Mouse (Mus musculus): Measurements from ENCODE around the gene Pax3. TPM values are rescaled to one million over a fixed set of nuclear protein-coding genes. Genes with fewer than 3 reads are reported as not detected.

Pax3 gene
- not detected for total RNA-seq (2023)

GRCm38 (mm10) chr1:78196751-78197311 lies at the start of gene Pax3:
Gene Pax3 (minus strand): TSS chr1:78197134.

Other genes with a start within 250 kb of the Pax3 start
- not detected for gene Sgpp2, start 113.2 kb upstream of the Pax3 start, total RNA-seq (2023)